Mouse (Mus musculus): ENCODE results near the gene Gm4763.

GRCm38 (mm10) chr7:24708832-24709292, 17.8 kb downstream of the Gm4763 start, which contains the start of gene BC049730:
- TF ChIP-seq CTCF (IDR thresholded peaks at IDR 0.05; ENCODE audit: low read depth, low read length) (no peak), POLR2A (IDR thresholded peaks at IDR 0.05; ENCODE audit: borderline replicate concordance, low read depth, low read length) (no peak)
